ENCODE assay signal across 10 mouse cellular contexts in the genomic region with DNA sequence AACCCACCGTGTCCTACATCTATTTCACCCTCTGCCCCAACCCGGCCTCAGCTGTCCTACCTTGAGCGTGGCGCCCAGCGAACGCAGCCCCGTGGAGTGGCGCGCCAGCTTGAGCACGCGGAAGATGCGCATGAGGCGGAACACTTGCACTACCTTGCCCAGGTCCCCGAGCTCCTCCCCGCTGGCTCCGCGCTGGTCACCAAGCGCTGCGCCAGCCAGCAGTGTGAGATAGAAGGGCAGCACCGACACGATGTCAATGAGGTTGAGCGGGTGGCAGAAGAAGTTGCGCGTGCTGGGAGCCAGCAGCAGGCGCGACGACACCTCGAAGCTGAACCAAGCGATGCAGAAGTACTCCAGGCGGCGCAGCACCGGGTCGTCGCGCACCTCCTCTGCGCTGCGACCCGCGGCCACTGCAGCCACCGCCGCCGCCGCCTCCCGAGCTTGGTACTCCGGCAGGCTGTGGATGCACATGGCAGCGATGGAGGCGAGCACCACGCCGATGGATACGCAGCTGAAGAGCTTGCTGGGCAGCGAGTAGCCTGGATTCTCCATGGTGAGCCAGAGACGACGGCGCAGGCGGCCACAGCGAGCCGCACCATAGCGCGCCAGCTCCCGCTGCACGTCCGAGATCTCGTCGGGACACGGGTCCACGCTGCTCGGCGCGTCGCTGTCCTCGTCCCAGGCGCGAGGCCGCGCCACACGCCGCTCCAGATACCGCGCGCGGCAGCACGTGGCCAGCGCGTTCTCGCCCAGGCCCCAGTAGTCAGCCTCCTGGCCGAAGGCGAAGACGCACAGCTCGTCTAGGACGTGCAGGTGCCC. TPM values are rescaled to one million over a fixed set of nuclear protein-coding genes. Genes with fewer than 3 reads are reported as not detected.
DNase-seq lines count a peak whose midpoint lies in the region; ATAC-seq and TF ChIP-seq lines count a peak whose summit lies in the region.
"Had no signal": no experiment of that assay in that cellular context is flagged by ENCODE, and none has a peak within 500 bp of the region (broad histone marks: within the 10 kb centered on the region; RNA-seq: fewer than 3 reads in every experiment).

No protein-coding gene starts in this region.

- in situ Hi-C loops in ES-E14 (cut with MboI; ENCODE audit: low sequenced_read_pairs in 2 of 2, unreplicated experiment in 2 of 2) = no loop called here

- no peak for ATAC-seq in heart, embryonic 14.5 days (ENCODE audit: insufficient number of reproducible peaks, insufficient read depth, low FRiP score, low read depth)
- peak; percentile 88 for ATAC-seq in forebrain, postnatal 0 days

- no peaks in the 10 kb centered on the region for H3K36me3 ChIP-seq in heart, embryonic 14.5 days (ENCODE audit: control insufficient read depth, insufficient read depth, low read length)
- H3K36me3 ChIP-seq in ES-E14 (ENCODE audit: control insufficient read depth, insufficient read depth, low read length, poor library complexity, severe bottlenecking) = no peaks in the 10 kb centered on the region
- H3K36me3 ChIP-seq in forebrain, postnatal 0 days (ENCODE audit: insufficient read depth) = no peaks in the 10 kb centered on the region
- H3K36me3 ChIP-seq in midbrain, embryonic 10.5 days = no peaks in the 10 kb centered on the region
- H3K36me3 ChIP-seq: G1E had no signal

- H3K27ac ChIP-seq in heart, embryonic 14.5 days (replicated peaks in 1 of 2; ENCODE audit: control insufficient read depth in 1 of 2, insufficient read depth in 1 of 2, low read depth in 2 of 2, low read length in 2 of 2) = no peak overlapping the region
- no peak overlapping the region for H3K27ac ChIP-seq in ES-E14 (ENCODE audit: insufficient read depth, low read depth, low read length, poor library complexity, severe bottlenecking)
- H3K27ac ChIP-seq in forebrain, postnatal 0 days (ENCODE audit: low read depth, low read length) = no peak overlapping the region
- no peak overlapping the region for H3K27ac ChIP-seq in midbrain, embryonic 10.5 days (replicated peaks)

- H3K9me3 ChIP-seq in heart, embryonic 14.5 days (ENCODE audit: control insufficient read depth, low read length) = 0 out of 2 replicates have a peak, but pooled peaks cover 3% of the 10 kb centered on the region
- H3K9me3 ChIP-seq in ES-E14 (ENCODE audit: control insufficient read depth, insufficient read depth, low read depth, low read length) = no peaks in the 10 kb centered on the region
- H3K9me3 ChIP-seq in forebrain, postnatal 0 days (ENCODE audit: low read length) = no peaks in the 10 kb centered on the region
- no peaks in the 10 kb centered on the region for H3K9me3 ChIP-seq in midbrain, embryonic 10.5 days (replicated peaks)

- H3K4me2 ChIP-seq in heart, embryonic 14.5 days (ENCODE audit: low read length) = peak overlapping the region; percentile 61
- H3K4me2 ChIP-seq in forebrain, postnatal 0 days (ENCODE audit: low read depth) = peak overlapping the region; percentile 62

- H3K27me3 ChIP-seq in heart, embryonic 14.5 days (ENCODE audit: control insufficient read depth, insufficient read depth, low read length) = peaks cover 74% of the 10 kb centered on the region
- peaks cover 49% of the 10 kb centered on the region for H3K27me3 ChIP-seq in forebrain, postnatal 0 days (ENCODE audit: insufficient read depth, low read length)
- H3K27me3 ChIP-seq in midbrain, embryonic 10.5 days (ENCODE audit: low read depth, poor library complexity, severe bottlenecking) = peaks cover 86% of the 10 kb centered on the region

- peak; percentile 3; the same call in 1 of the 2 replicates for TF ChIP-seq CTCF in forebrain, postnatal 0 days (IDR thresholded peaks at IDR 0.05; ENCODE audit: low read depth)

- intact Hi-C loops in heart, postnatal 36 days (cut with DNase I) = no loop called here
- intact Hi-C loops in left cerebral cortex, postnatal 10 days (cut with DNase I) = no loop called here

- peaks cover 5 to 17% of the 10 kb centered on the region in 2 experiments; a peak in 3 of 4 replicates for H3K4me1 ChIP-seq in heart, embryonic 14.5 days (ENCODE audit: control insufficient read depth in 2 of 2, insufficient read depth in 2 of 2, low read length in 2 of 2)
- H3K4me1 ChIP-seq in ES-E14 (ENCODE audit: control insufficient read depth in 2 of 2, insufficient read depth in 2 of 2, low read length in 2 of 2, poor library complexity in 1 of 2) = 0 out of 4 replicates have a peak, but pooled peaks cover 0 to 3% of the 10 kb centered on the region in 2 experiments
- peaks cover 9% of the 10 kb centered on the region; the same call in 1 of the 2 replicates for H3K4me1 ChIP-seq in forebrain, postnatal 0 days (ENCODE audit: insufficient read depth)
- H3K4me1 ChIP-seq in midbrain, embryonic 10.5 days = peaks cover 34% of the 10 kb centered on the region

- peak overlapping the region; percentile 12 to 34 for H3K4me3 ChIP-seq in heart, embryonic 14.5 days (ENCODE audit: control insufficient read depth in 1 of 2, insufficient read depth in 1 of 2, low read depth in 1 of 2, low read length in 2 of 2)
- peak overlapping the region; percentile 29 to 48 for H3K4me3 ChIP-seq in ES-E14 (ENCODE audit: insufficient read depth in 1 of 2, low read depth in 1 of 2, low read length in 2 of 2, poor library complexity in 1 of 2, severe bottlenecking in 1 of 2)
- peak overlapping the region; percentile 42 for H3K4me3 ChIP-seq in forebrain, postnatal 0 days (ENCODE audit: low read depth, low read length)
- H3K4me3 ChIP-seq in midbrain, embryonic 10.5 days = peak overlapping the region; percentile 48

- H3K9ac ChIP-seq in heart, embryonic 14.5 days (ENCODE audit: low read length) = no peak overlapping the region
- peak overlapping the region; percentile 4; the same call in 1 of the 2 replicates for H3K9ac ChIP-seq in ES-E14 (ENCODE audit: insufficient read depth, low read depth, low read length, poor library complexity, severe bottlenecking)
- H3K9ac ChIP-seq in forebrain, postnatal 0 days = peak overlapping the region; percentile 55

- no peak for DNase-seq in heart, postnatal 36 days
- DNase-seq in ES-E14 (ENCODE audit: low read depth, low spot score) = peak; percentile 35
- DNase-seq in forebrain, postnatal 0 days = peak; percentile 50
- peak; percentile 35 for DNase-seq in midbrain, embryonic 10.5 days (ENCODE audit: low spot score)
- no peak for DNase-seq in left cerebral cortex, postnatal 10 days (ENCODE audit: extremely low spot score in 1 of 2, low spot score in 2 of 2)
- no peak for DNase-seq in gastrocnemius, postnatal 25 days
- DNase-seq in spleen, adult 12 weeks (ENCODE audit: low spot score) = no peak
- DNase-seq: kidney, postnatal 25 days had no signal

- WGBS in heart, embryonic 14.5 days = 9% methylated on average over 90 of the region's 90 CpGs
- 15% methylated on average over 90 of the region's 90 CpGs for WGBS in forebrain, postnatal 0 days
- WGBS in midbrain, embryonic 10.5 days = 15% methylated on average over 90 of the region's 90 CpGs

TF ChIP-seq in ES-E14, 5 proteins besides CTCF, POLR2A, EP300 and RAD21 (continues in another document):
- TF ChIP-seq CHD2 (IDR thresholded peaks at IDR 0.05; ENCODE audit: low read depth, low read length) = no peak
- no peak for TF ChIP-seq ZC3H11A (IDR thresholded peaks at IDR 0.05; ENCODE audit: borderline replicate concordance, low read depth, low read length)

RNA-seq across cellular contexts. Expression of gene Kcns1, which starts 3.0 kb away (rescaled TPM):
- 0.22 and 0.28 TPM in 2 replicates for polyA plus RNA-seq in heart, embryonic 14.5 days (2014; fragmentation: Nextera tagmentation; extraction: Ambion mirVana)
- total RNA-seq in heart, postnatal 36 days (2021) = not detected
- 0.80 and 0.90 TPM in 2 replicates for total RNA-seq in ES-E14 (2012; rRNA removed)
- 12.8 and 15.4 TPM in 2 replicates for total RNA-seq in forebrain, postnatal 0 days (2014; rRNA removed)
- 2.4 and 3.5 TPM in 2 replicates for polyA plus RNA-seq in forebrain, postnatal 0 days (2015; fragmentation: Nextera tagmentation; extraction: Ambion mirVana)
- 0.06 TPM in 1 of 2 replicates, not detected in the other for polyA plus RNA-seq in midbrain, embryonic 10.5 days (2016; fragmentation: Nextera tagmentation; extraction: Ambion mirVana)
- 10 to 100 TPM; 10.6 to 11.1 TPM for total RNA-seq in left cerebral cortex, postnatal 10 days (2021)
- total RNA-seq in gastrocnemius, postnatal 25 days (2021) = 1 to 10 TPM in 1 of 2 experiments, under 1 TPM in 1; 0.90 to 1.4 TPM
- total RNA-seq: G1E had no signal
- polyA plus RNA-seq: G1E had no signal

RNA-seq across cellular contexts. Expression of gene Wfdc5, which starts 14.6 kb away (rescaled TPM):
- polyA plus RNA-seq in heart, embryonic 14.5 days (2014; fragmentation: Nextera tagmentation; extraction: Ambion mirVana) = not detected in 2 replicates
- total RNA-seq in heart, postnatal 36 days (2021) = not detected
- total RNA-seq in ES-E14 (2012; rRNA removed) = not detected in 2 replicates
- total RNA-seq in forebrain, postnatal 0 days (2014; rRNA removed) = not detected in 2 replicates
- polyA plus RNA-seq in forebrain, postnatal 0 days (2015; fragmentation: Nextera tagmentation; extraction: Ambion mirVana) = not detected in 2 replicates
- not detected in 2 replicates for polyA plus RNA-seq in midbrain, embryonic 10.5 days (2016; fragmentation: Nextera tagmentation; extraction: Ambion mirVana)
- total RNA-seq in left cerebral cortex, postnatal 10 days (2021) = not detected
- total RNA-seq in gastrocnemius, postnatal 25 days (2021) = not detected
- polyA plus RNA-seq: G1E had no signal

RNA-seq across cellular contexts. Expression of gene Wfdc12, which starts 22.4 kb away (rescaled TPM):
- polyA plus RNA-seq in heart, embryonic 14.5 days (2014; fragmentation: Nextera tagmentation; extraction: Ambion mirVana) = not detected in 2 replicates
- not detected for total RNA-seq in heart, postnatal 36 days (2021)
- not detected in 2 replicates for total RNA-seq in ES-E14 (2012; rRNA removed)
- not detected in 2 replicates for total RNA-seq in forebrain, postnatal 0 days (2014; rRNA removed)
- not detected in 2 replicates for polyA plus RNA-seq in forebrain, postnatal 0 days (2015; fragmentation: Nextera tagmentation; extraction: Ambion mirVana)
- not detected in 2 replicates for polyA plus RNA-seq in midbrain, embryonic 10.5 days (2016; fragmentation: Nextera tagmentation; extraction: Ambion mirVana)
- total RNA-seq in left cerebral cortex, postnatal 10 days (2021) = not detected
- not detected for total RNA-seq in gastrocnemius, postnatal 25 days (2021)
- total RNA-seq: G1E had no signal
- polyA plus RNA-seq: G1E had no signal

RNA-seq across cellular contexts. Expression of gene Wfdc15a, which starts 32.0 kb away (rescaled TPM):
- not detected in 2 replicates for polyA plus RNA-seq in heart, embryonic 14.5 days (2014; fragmentation: Nextera tagmentation; extraction: Ambion mirVana)
- not detected for total RNA-seq in heart, postnatal 36 days (2021)
- 4.4 and 11.9 TPM in 2 replicates for total RNA-seq in ES-E14 (2012; rRNA removed)
- not detected in 2 replicates for total RNA-seq in forebrain, postnatal 0 days (2014; rRNA removed)
- polyA plus RNA-seq in forebrain, postnatal 0 days (2015; fragmentation: Nextera tagmentation; extraction: Ambion mirVana) = not detected in 2 replicates
- polyA plus RNA-seq in midbrain, embryonic 10.5 days (2016; fragmentation: Nextera tagmentation; extraction: Ambion mirVana) = not detected in 2 replicates
- not detected for total RNA-seq in left cerebral cortex, postnatal 10 days (2021)
- not detected for total RNA-seq in gastrocnemius, postnatal 25 days (2021)
- polyA plus RNA-seq: G1E had no signal

RNA-seq across cellular contexts. Expression of gene Wfdc15b, which starts 53.5 kb away (rescaled TPM):
- not detected in 2 replicates for polyA plus RNA-seq in heart, embryonic 14.5 days (2014; fragmentation: Nextera tagmentation; extraction: Ambion mirVana)
- total RNA-seq in heart, postnatal 36 days (2021) = not detected
- not detected in 2 replicates for total RNA-seq in ES-E14 (2012; rRNA removed)
- total RNA-seq in forebrain, postnatal 0 days (2014; rRNA removed) = not detected in 2 replicates
- not detected in 2 replicates for polyA plus RNA-seq in forebrain, postnatal 0 days (2015; fragmentation: Nextera tagmentation; extraction: Ambion mirVana)
- polyA plus RNA-seq in midbrain, embryonic 10.5 days (2016; fragmentation: Nextera tagmentation; extraction: Ambion mirVana) = not detected in 2 replicates
- not detected for total RNA-seq in left cerebral cortex, postnatal 10 days (2021)
- total RNA-seq in gastrocnemius, postnatal 25 days (2021) = not detected
- total RNA-seq: G1E had no signal
- polyA plus RNA-seq: G1E had no signal

Comparison
In these comparisons a context has a peak if more than half of its experiments do, and no peak if none do; other contexts are left out.
1. DNase-seq: peak in ES-E14 (single experiment), forebrain, postnatal 0 days (single experiment) and midbrain, embryonic 10.5 days (single experiment); none in heart, postnatal 36 days (0 of 2), left cerebral cortex, postnatal 10 days (0 of 2), gastrocnemius, postnatal 25 days (single experiment) and spleen, adult 12 weeks (single experiment).
2. Peak in every context shown above with its lines, with median percentiles within 50 percentile points of each other: H3K4me3 ChIP-seq.